Mouse (Mus musculus) megakaryocyte, adult 5-6 weeks (primary cell): Measurements from ENCODE around the gene Gm20831. TPM values are rescaled to one million over a fixed set of nuclear protein-coding genes. Genes with fewer than 3 reads are reported as not detected.
"Not testable (repeated sequence)": the region's sequence is repeated elsewhere in the genome, so short reads cannot be mapped to it uniquely, and the experiment has no call there.

Experiments
- ATAC-seq: 2 replicates; pipeline ENCODE4 v1.8.0; 2016; ENCODE audit warnings: mild to moderate bottlenecking, inconsistent platforms; ENCODE audit not compliant: poor library complexity, severe bottlenecking
- total RNA-seq, 2 experiments: library from RNA; stranded (forward) in 1 of 2; stranded (reverse) in 1 of 2; fragments of 153-499, 151-499 nt in 1 of 2; fragments of 221-1000, 200-1000 nt in 1 of 2; gene quantifications; 2 replicates each; pipeline versions ENCODE4 v1.2.3 to v1.2.4; 2015 to 2017

Gm20831 gene
- total RNA-seq (2015) (not detected in 2 replicates), total RNA-seq (2017) (not detected in 2 replicates)

DNA sequence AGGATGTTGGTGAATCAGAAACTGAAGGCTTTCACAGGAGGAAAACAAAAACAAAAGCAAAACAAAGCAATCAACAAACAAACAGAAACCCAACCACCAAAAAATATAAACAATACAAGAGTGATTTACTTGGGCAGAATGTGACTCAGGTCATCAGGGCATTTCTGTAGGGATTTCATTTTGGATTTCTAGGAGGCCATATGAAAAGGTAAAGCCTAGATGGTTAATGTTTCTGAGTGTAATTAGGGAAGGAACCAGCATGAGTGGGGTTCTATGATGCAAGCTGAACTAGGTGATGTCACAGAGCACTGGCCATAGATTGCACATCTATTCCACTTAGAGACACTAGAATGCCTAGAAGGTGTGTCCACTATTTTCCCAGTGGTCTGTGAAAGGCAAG is at the start of gene Gm20831, which contains the start of gene Gm20772:
Gm20831 (plus strand) TSS at position 301 of the 400 bp plus-strand sequence.
Gm20772 (plus strand) TSS at position 301 of the 400 bp plus-strand sequence.
- ATAC-seq, result not testable (repeated sequence)

DNA sequence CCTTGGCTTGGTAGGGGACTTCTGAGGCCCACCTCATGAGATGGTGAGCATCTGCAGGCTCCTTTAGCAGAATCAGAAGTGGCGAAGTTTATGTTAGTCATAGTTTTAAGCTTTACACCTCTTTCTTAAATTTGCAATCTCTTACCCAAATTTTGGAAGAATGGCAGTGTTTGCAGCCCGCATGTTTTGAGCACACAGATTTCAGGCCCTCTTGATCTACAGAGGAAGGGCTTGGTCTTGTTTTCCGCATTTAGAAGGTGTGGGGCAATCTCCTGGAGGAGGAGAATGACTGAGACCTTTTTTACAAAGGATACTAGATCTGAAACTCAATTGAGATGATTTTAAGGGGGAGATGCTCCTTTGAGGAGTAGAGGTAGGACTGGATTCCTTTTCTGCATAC is 28.4 kb upstream of the Gm20831 start, which contains the start of gene Gm21904:
Gm21904 (minus strand) TSS at position 101 of the 400 bp plus-strand sequence.
- ATAC-seq, result not testable (repeated sequence)

DNA sequence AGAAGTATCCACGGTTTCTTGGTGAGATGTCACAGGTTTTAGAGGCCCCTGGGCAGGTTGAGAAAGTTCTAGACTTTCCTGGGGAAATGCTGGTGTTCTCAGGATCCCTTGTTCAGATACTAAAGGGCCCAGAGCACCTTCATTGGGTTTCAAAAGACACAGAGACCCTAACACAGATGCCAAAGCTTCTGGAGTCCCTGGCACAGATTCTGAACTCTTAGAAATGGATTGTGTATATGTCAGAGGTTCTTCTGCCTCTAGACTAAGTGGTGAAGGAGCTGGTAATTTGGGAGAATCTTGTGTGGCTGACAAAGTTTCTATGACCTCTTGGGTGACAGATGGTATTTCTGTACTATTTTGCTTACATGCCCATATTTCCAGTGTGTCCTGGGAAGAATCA is 62.7 kb downstream of the Gm20831 start, which contains the start of gene Srsy:
Srsy (minus strand) TSS at position 101 of the 400 bp plus-strand sequence.
- not testable (repeated sequence) for ATAC-seq

Other genes starting within 250 kb of the Gm20831 start
- gene Gm21904, start 28.5 kb upstream of the Gm20831 start, total RNA-seq (2015), result not detected in 2 replicates
- not detected in 2 replicates for gene Gm21904, start 28.5 kb upstream of the Gm20831 start, total RNA-seq (2017)
- not detected in 2 replicates for gene Gm20772, start within 50 bp of the Gm20831 start, total RNA-seq (2015)
- gene Gm20772, start within 50 bp of the Gm20831 start, total RNA-seq (2017), result not detected in 2 replicates
- not detected in 2 replicates for gene Srsy, start 62.6 kb downstream of the Gm20831 start, total RNA-seq (2015)
- gene Srsy, start 62.6 kb downstream of the Gm20831 start, total RNA-seq (2017), result not detected in 2 replicates
- not detected in 2 replicates for gene Gm21764, start 187.1 kb downstream of the Gm20831 start, total RNA-seq (2015)
- gene Gm21764, start 187.1 kb downstream of the Gm20831 start, total RNA-seq (2017), result not detected in 2 replicates
- gene Ssty1, start 214.4 kb downstream of the Gm20831 start, total RNA-seq (2015), result not detected in 2 replicates
- not detected in 2 replicates for gene Ssty1, start 214.4 kb downstream of the Gm20831 start, total RNA-seq (2017)